Mouse (Mus musculus): ENCODE data around the gene Zfp775. TPM values are rescaled to one million over a fixed set of nuclear protein-coding genes. Genes with fewer than 3 reads are reported as not detected.
A peak's percentile ranks its signal among the peaks of the same experiment; 100 is the strongest.

Gene Zfp775
- polyA plus RNA-seq, 1 experiment from 2014 or later = 4.8 TPM

- ATAC-seq (ENCODE audit: extremely low read depth, insufficient number of reproducible peaks, low FRiP score, low TSS enrichment) = no peak
- WGBS = 39% methylated on average over 8 of the region's 8 CpGs
- peak overlapping the region; percentile 70 for H3K9ac ChIP-seq
- H3K9me3 ChIP-seq = no peaks in the 10 kb centered on the region
- peaks cover 8% of the 10 kb centered on the region for H3K36me3 ChIP-seq
- peaks cover 73% of the 10 kb centered on the region for H3K4me1 ChIP-seq
- peak overlapping the region; percentile 60 for H3K4me2 ChIP-seq
- H3K27me3 ChIP-seq (replicated peaks) = no peaks in the 10 kb centered on the region
- no peak overlapping the region for H3K4me3 ChIP-seq
- peak overlapping the region; percentile 87 for H3K27ac ChIP-seq (replicated peaks)
Observed at GRCm38 (mm10) chr6:48569065-48569807, 32.6 kb upstream of the Zfp775 start.

GRCm38 (mm10) chr6:48572014-48572413 is 29.8 kb upstream of the Zfp775 start:
- peak overlapping the region; percentile 13; the same call in 1 of the 2 replicates for H3K4me3 ChIP-seq

GRCm38 (mm10) chr6:48572572-48573061 is 29.2 kb upstream of the Zfp775 start, which contains the start of gene Rarres2:
Gene Rarres2, minus strand, starts transcription at chr6:48572789.
- Histone ChIP-seq H3K27ac (replicated peaks) (peak within 1 kb of the TSS; percentile 83), H3K4me3 (peak within 1 kb of the TSS; percentile 13; the same call in 1 of the 2 replicates), H3K27me3 (replicated peaks) (no peaks in the 10 kb centered on the region), H3K9ac (peak within 1 kb of the TSS; percentile 52), H3K4me2 (peak within 1 kb of the TSS; percentile 49), H3K36me3 (no peaks in the 10 kb centered on the region), H3K9me3 (no peaks in the 10 kb centered on the region), H3K4me1 (peaks cover 53% of the 10 kb centered on the region)
- WGBS = 19% methylated on average over 6 of the region's 6 CpGs
- ATAC-seq (ENCODE audit: extremely low read depth, insufficient number of reproducible peaks, low FRiP score, low TSS enrichment) = no peak

More at GRCm38 (mm10) chr6:48572014-48572413, 29.8 kb upstream of the Zfp775 start:
- H3K4me2 ChIP-seq = peak overlapping the region; percentile 49
- no peaks in the 10 kb centered on the region for H3K27me3 ChIP-seq (replicated peaks)
- no peaks in the 10 kb centered on the region for H3K9me3 ChIP-seq
- peak overlapping the region; percentile 83 for H3K27ac ChIP-seq (replicated peaks)
- no peak; the same call in 1 of the 2 replicates for ATAC-seq (ENCODE audit: extremely low read depth, insufficient number of reproducible peaks, low FRiP score, low TSS enrichment)
- peak overlapping the region; percentile 52 for H3K9ac ChIP-seq
- peaks cover 57% of the 10 kb centered on the region for H3K4me1 ChIP-seq
- no peaks in the 10 kb centered on the region for H3K36me3 ChIP-seq
- WGBS = 83% methylated on average over 5 of the region's 5 CpGs

GRCm38 (mm10) chr6:48573280-48573679 is 28.6 kb upstream of the Zfp775 start:
- H3K27me3 ChIP-seq (replicated peaks) = no peaks in the 10 kb centered on the region
- no peak overlapping the region for H3K4me3 ChIP-seq
- WGBS = 23% methylated on average over 10 of the region's 10 CpGs
- no peaks in the 10 kb centered on the region for H3K36me3 ChIP-seq
- peaks cover 48% of the 10 kb centered on the region for H3K4me1 ChIP-seq
- no peaks in the 10 kb centered on the region for H3K9me3 ChIP-seq
- H3K4me2 ChIP-seq = no peak overlapping the region; the same call in 1 of the 2 replicates
- peak overlapping the region; percentile 52 for H3K9ac ChIP-seq
- no peak for ATAC-seq (ENCODE audit: extremely low read depth, insufficient number of reproducible peaks, low FRiP score, low TSS enrichment)
- H3K27ac ChIP-seq (replicated peaks) = peak overlapping the region; percentile 83

- H3K4me3 ChIP-seq = no peak overlapping the region
- no peaks in the 10 kb centered on the region for H3K9me3 ChIP-seq
- ATAC-seq (ENCODE audit: extremely low read depth, insufficient number of reproducible peaks, low FRiP score, low TSS enrichment) = no peak
- peaks cover 48% of the 10 kb centered on the region for H3K4me1 ChIP-seq
- H3K4me2 ChIP-seq = no peak overlapping the region
- peak overlapping the region; percentile 68 for H3K27ac ChIP-seq (replicated peaks)
- WGBS = 42% methylated on average over 3 of the region's 3 CpGs
- H3K27me3 ChIP-seq (replicated peaks) = no peaks in the 10 kb centered on the region
- no peaks in the 10 kb centered on the region for H3K36me3 ChIP-seq
- no peak overlapping the region for H3K9ac ChIP-seq
Observed at GRCm38 (mm10) chr6:48573981-48574380, 27.9 kb upstream of the Zfp775 start.

GRCm38 (mm10) chr6:48578736-48579135 is 23.1 kb upstream of the Zfp775 start:
- H3K4me2 ChIP-seq = no peak overlapping the region
- no peaks in the 10 kb centered on the region for H3K27me3 ChIP-seq (replicated peaks)

GRCm38 (mm10) chr6:48579215-48579648 is 22.6 kb upstream of the Zfp775 start:
- Histone ChIP-seq H3K4me1 (peaks cover 38% of the 10 kb centered on the region), H3K9ac (peak overlapping the region; percentile 67), H3K4me3 (0 out of 2 replicates have a peak overlapping the region, but pooled peaks have one; percentile 18), H3K36me3 (no peaks in the 10 kb centered on the region), H3K9me3 (no peaks in the 10 kb centered on the region), H3K27me3 (replicated peaks) (no peaks in the 10 kb centered on the region), H3K4me2 (peak overlapping the region; percentile 51), H3K27ac (replicated peaks) (peak overlapping the region; percentile 86)
- no peak for ATAC-seq (ENCODE audit: extremely low read depth, insufficient number of reproducible peaks, low FRiP score, low TSS enrichment)
- 10% methylated on average over 5 of the region's 5 CpGs for WGBS

More at GRCm38 (mm10) chr6:48578736-48579135, 23.1 kb upstream of the Zfp775 start:
- Histone ChIP-seq H3K4me1 (peaks cover 43% of the 10 kb centered on the region), H3K9me3 (no peaks in the 10 kb centered on the region), H3K27ac (replicated peaks) (peak overlapping the region; percentile 86), H3K36me3 (no peaks in the 10 kb centered on the region), H3K4me3 (no peak overlapping the region), H3K9ac (no peak overlapping the region)
- 43% methylated on average over 5 of the region's 5 CpGs for WGBS
- ATAC-seq (ENCODE audit: extremely low read depth, insufficient number of reproducible peaks, low FRiP score, low TSS enrichment) = no peak

- ATAC-seq (ENCODE audit: extremely low read depth, insufficient number of reproducible peaks, low FRiP score, low TSS enrichment) = no peak
- Histone ChIP-seq H3K9me3 (no peaks in the 10 kb centered on the region), H3K36me3 (no peaks in the 10 kb centered on the region), H3K27me3 (replicated peaks) (no peaks in the 10 kb centered on the region), H3K27ac (replicated peaks) (peak overlapping the region; percentile 37), H3K4me1 (peaks cover 37% of the 10 kb centered on the region), H3K4me3 (no peak overlapping the region), H3K9ac (no peak overlapping the region), H3K4me2 (no peak overlapping the region)
- WGBS = 8% methylated on average over 3 of the region's 3 CpGs
Observed at GRCm38 (mm10) chr6:48581257-48581656, 20.6 kb upstream of the Zfp775 start.

- Histone ChIP-seq H3K4me2 (no peak overlapping the region), H3K4me1 (peaks cover 37% of the 10 kb centered on the region), H3K9ac (no peak overlapping the region), H3K27ac (replicated peaks) (0 out of 2 replicates have a peak overlapping the region, but pooled peaks have one; percentile 32), H3K27me3 (replicated peaks) (no peaks in the 10 kb centered on the region), H3K36me3 (no peaks in the 10 kb centered on the region), H3K9me3 (no peaks in the 10 kb centered on the region), H3K4me3 (no peak overlapping the region)
- ATAC-seq (ENCODE audit: extremely low read depth, insufficient number of reproducible peaks, low FRiP score, low TSS enrichment) = no peak
- WGBS = 64% methylated on average over 3 of the region's 3 CpGs
Observed at GRCm38 (mm10) chr6:48582037-48582436, 19.8 kb upstream of the Zfp775 start.

- Histone ChIP-seq H3K27me3 (replicated peaks) (no peaks in the 10 kb centered on the region), H3K4me1 (peaks cover 21% of the 10 kb centered on the region), H3K4me2 (peak within 1 kb of the TSS; percentile 32), H3K9ac (peak within 1 kb of the TSS; percentile 53), H3K4me3 (no peak within 1 kb of the TSS), H3K36me3 (no peaks in the 10 kb centered on the region), H3K27ac (replicated peaks) (peak within 1 kb of the TSS; percentile 83), H3K9me3 (no peaks in the 10 kb centered on the region)
- 22% methylated on average over 6 of the region's 6 CpGs for WGBS
- no peak for ATAC-seq (ENCODE audit: extremely low read depth, insufficient number of reproducible peaks, low FRiP score, low TSS enrichment)
Observed at GRCm38 (mm10) chr6:48589194-48589750, 12.6 kb upstream of the Zfp775 start, which contains the start of gene Gm45021. Gene Gm45021, plus strand, starts transcription at chr6:48589610.

- Histone ChIP-seq H3K9ac (no peak overlapping the region), H3K4me3 (no peak overlapping the region), H3K36me3 (peaks cover 14% of the 10 kb centered on the region), H3K4me2 (no peak overlapping the region), H3K4me1 (peaks cover 35% of the 10 kb centered on the region), H3K9me3 (peaks cover 12% of the 10 kb centered on the region), H3K27me3 (replicated peaks) (no peaks in the 10 kb centered on the region), H3K27ac (replicated peaks) (no peak overlapping the region)
- no peak for ATAC-seq (ENCODE audit: extremely low read depth, insufficient number of reproducible peaks, low FRiP score, low TSS enrichment)
- WGBS = 82% methylated on average over 3 of the region's 3 CpGs
Observed at GRCm38 (mm10) chr6:48591221-48591845, 10.5 kb upstream of the Zfp775 start.
